Mouse (Mus musculus): ENCODE measurements around the gene Edrf1.
"Not testable (repeated sequence)": the region's sequence is repeated elsewhere in the genome, so short reads cannot be mapped to it uniquely, and the experiment has no call there.

Edrf1 gene

GRCm38 (mm10) chr7:133645716-133646115 is 8.4 kb downstream of the Edrf1 start:
- DNase-seq (ENCODE audit: inconsistent ontology term): no peak

GRCm38 (mm10) chr7:133662467-133662866 is 25.1 kb downstream of the Edrf1 start:
- DNase-seq (ENCODE audit: inconsistent ontology term): no peak

GRCm38 (mm10) chr7:133669071-133669470 is 31.7 kb downstream of the Edrf1 start:
- no peak for DNase-seq (ENCODE audit: inconsistent ontology term)

- no peak for DNase-seq (ENCODE audit: inconsistent ontology term)
Measured at GRCm38 (mm10) chr7:133669946-133670345, 32.6 kb downstream of the Edrf1 start.

- no peak for DNase-seq (ENCODE audit: inconsistent ontology term)
Measured at GRCm38 (mm10) chr7:133670846-133671245, 33.5 kb downstream of the Edrf1 start.

- no peak for DNase-seq (ENCODE audit: inconsistent ontology term)
Measured at GRCm38 (mm10) chr7:133676002-133676401, 38.7 kb downstream of the Edrf1 start.

- no peak for DNase-seq (ENCODE audit: inconsistent ontology term)
Measured at GRCm38 (mm10) chr7:133678716-133679115, 41.4 kb downstream of the Edrf1 start.

- peak; percentile 27 for DNase-seq (ENCODE audit: inconsistent ontology term)
Measured at GRCm38 (mm10) chr7:133679439-133679838, 42.1 kb downstream of the Edrf1 start.

- no peak for DNase-seq (ENCODE audit: inconsistent ontology term)
Measured at GRCm38 (mm10) chr7:133679961-133680360, 42.6 kb downstream of the Edrf1 start, which contains the start of gene Mmp21. Gene Mmp21 (minus strand): TSS chr7:133680061.

- DNase-seq (ENCODE audit: inconsistent ontology term): no peak
Measured at GRCm38 (mm10) chr7:133683626-133684025, 46.3 kb downstream of the Edrf1 start.

- DNase-seq (ENCODE audit: inconsistent ontology term): no peak
Measured at GRCm38 (mm10) chr7:133684110-133684509, 46.8 kb downstream of the Edrf1 start.

GRCm38 (mm10) chr7:133684701-133685100 is 47.4 kb downstream of the Edrf1 start:
- DNase-seq (ENCODE audit: inconsistent ontology term): no peak

GRCm38 (mm10) chr7:133685644-133686043 is 48.3 kb downstream of the Edrf1 start:
- not testable (repeated sequence) for DNase-seq (ENCODE audit: inconsistent ontology term)

- DNase-seq (ENCODE audit: inconsistent ontology term): no peak
Measured at GRCm38 (mm10) chr7:133698021-133698709, 60.8 kb downstream of the Edrf1 start.

GRCm38 (mm10) chr7:133699885-133700284 is 62.5 kb downstream of the Edrf1 start:
- DNase-seq (ENCODE audit: inconsistent ontology term): no peak

- DNase-seq (ENCODE audit: inconsistent ontology term): no peak
Measured at GRCm38 (mm10) chr7:133701366-133701765, 64.0 kb downstream of the Edrf1 start.

GRCm38 (mm10) chr7:133702333-133702732 is 65.0 kb downstream of the Edrf1 start:
- DNase-seq (ENCODE audit: inconsistent ontology term): no peak

GRCm38 (mm10) chr7:133703906-133704305 is 66.6 kb downstream of the Edrf1 start:
- no peak for DNase-seq (ENCODE audit: inconsistent ontology term)

GRCm38 (mm10) chr7:133707301-133707700 is 70.0 kb downstream of the Edrf1 start:
- no peak for DNase-seq (ENCODE audit: inconsistent ontology term)

GRCm38 (mm10) chr7:133715387-133715786 is 78.0 kb downstream of the Edrf1 start:
- no peak for DNase-seq (ENCODE audit: inconsistent ontology term)

- DNase-seq (ENCODE audit: inconsistent ontology term): no peak
Measured at GRCm38 (mm10) chr7:133718580-133718979, 81.2 kb downstream of the Edrf1 start.

- peak; percentile 97 for DNase-seq (ENCODE audit: inconsistent ontology term)
Measured at GRCm38 (mm10) chr7:133720616-133721015, 83.3 kb downstream of the Edrf1 start.
